Mouse (Mus musculus): ENCODE results near the gene Olfr1427. TPM values are rescaled to one million over a fixed set of nuclear protein-coding genes. Genes with fewer than 3 reads are reported as not detected.
"Not testable (repeated sequence)": the region's sequence is repeated elsewhere in the genome, so short reads cannot be mapped to it uniquely, and the experiment has no call there.

Gene Olfr1427
- not detected for total RNA-seq (2021)
- long read RNA-seq, experiment 1 = 0 reads
- long read RNA-seq, experiment 2 = 0 reads

DNA sequence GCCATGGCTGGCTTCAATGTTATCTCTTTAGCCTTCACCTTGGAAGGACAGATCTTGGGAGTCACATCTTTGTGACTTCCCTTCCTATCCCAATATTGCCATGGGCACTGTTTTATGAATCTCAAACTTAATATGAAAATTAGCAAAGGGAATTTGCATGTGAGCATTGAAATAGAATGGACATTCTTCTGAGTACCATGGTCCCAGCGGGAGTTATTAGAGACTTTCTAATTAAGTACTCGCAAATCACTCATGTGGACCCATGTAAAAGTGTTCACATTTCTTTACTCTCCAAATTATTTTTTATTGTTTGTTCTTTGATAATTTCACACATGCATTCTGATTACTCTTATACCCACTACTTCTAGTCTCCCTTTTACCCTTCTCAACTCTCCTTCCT is at the start of gene Olfr1427:
Olfr1427 (minus strand) TSS at position 101 of the 400 bp plus-strand sequence.
- no peak for DNase-seq
- intact Hi-C loops (cut with DNase I) = no loop called here

DNA sequence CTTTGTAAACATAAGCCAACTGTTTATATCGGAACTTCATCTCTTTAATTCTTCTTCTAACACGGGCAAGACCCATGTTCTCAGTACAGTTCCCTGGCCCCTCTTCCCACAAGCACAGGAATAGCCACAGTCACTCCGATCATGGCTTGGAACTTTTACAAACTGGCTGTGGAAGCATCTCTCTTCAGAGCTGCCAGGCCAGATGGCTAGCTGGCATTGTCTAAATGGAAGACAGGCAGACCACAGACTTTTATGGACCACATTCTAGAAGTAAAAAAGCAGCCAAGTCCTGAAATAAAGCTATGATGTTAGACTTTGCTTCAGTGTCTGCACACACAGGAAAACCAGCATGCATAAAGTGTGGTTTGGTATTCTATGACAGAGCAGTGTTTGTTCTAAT is 42.3 kb upstream of the Olfr1427 start:
- intact Hi-C loops (cut with DNase I) = no loop called here
- no peak for DNase-seq

DNA sequence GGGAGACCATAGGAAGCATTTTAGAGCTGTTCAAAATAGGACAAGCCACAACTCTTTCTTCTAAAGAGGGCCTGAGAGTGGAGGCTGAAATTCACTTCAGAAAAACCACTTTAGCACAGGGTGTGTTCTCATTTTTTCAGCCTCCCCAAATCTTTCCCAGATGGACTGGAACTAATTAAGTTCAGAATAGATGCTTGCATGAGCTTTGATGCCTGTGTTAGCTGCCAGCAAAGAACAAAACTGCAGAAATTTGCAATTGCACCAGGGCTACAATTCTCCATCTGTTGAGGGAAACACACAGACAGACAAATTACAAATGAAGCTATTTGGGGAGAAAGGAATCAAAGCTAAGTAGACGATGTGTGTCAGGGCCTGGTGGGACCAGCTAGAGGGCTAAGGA is 40.2 kb upstream of the Olfr1427 start:
- intact Hi-C loops (cut with DNase I) = no loop called here
- DNase-seq = no peak

DNA sequence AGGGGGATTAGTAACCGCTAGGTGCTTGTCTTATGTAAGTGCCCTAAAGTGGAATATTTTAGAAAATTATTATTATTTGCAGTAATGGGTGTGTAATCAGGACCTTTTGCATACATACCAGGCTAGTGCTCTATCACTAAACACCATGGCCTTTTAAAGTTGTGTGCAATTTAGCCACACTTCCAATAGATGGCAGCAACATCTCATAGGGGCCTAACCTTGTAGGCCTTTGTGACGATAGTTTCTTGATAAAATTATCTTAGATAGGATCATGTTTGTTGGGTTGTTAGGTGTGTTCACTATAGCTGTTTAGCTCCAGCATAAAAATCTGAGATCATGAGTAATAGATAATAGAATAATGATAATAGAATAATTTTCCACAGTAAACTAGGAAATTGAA is 31.2 kb upstream of the Olfr1427 start:
- intact Hi-C loops (cut with DNase I) = loop anchor here (10.0 kb wide), 1 partner anchor 301 kb away; no protein-coding TSS in a partner anchor
- DNase-seq = no peak

DNA sequence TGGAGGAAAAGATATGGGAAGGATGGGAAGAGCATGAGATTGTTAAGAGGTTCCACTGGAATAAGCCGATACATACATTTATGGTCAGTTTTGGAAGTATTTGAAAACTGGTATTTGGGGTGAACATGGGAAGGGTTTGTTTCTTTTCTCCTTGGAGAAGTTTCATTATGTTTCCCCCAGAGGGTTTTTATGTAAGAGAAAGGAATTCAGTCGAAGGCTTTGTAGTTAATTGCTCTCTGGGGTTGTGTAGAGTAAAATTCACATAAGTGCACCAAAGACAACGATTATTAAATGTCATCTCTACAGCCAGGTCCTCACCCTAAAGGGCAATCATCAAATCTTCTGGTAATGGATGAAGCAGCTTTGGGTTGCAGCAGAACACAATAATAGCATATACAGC is 20.0 kb upstream of the Olfr1427 start, which contains the start of gene Olfr76:
Olfr76 (minus strand) TSS at position 101 of the 400 bp plus-strand sequence.
- intact Hi-C loops (cut with DNase I) = no loop called here
- DNase-seq = no peak

DNA sequence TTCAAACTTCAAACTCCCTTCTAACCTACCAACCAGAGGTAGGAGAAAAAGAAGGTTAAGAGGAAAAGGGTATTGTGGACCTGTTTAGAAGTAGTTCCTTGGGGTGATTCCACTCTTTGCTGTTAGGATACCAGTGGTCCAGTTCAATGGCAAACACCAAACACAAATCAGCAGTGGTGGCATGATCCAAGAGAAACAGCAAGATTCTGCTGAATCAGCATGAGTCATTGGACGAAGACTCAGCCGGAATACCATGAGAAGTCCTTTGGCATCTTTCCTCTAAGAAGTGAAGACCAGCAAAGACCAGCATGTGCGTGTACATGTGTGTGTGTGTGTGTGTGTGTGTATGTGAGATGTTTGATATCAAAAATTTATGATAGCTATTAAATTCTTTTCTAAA is 13.3 kb upstream of the Olfr1427 start:
- DNase-seq = no peak
- intact Hi-C loops (cut with DNase I) = no loop called here

DNA sequence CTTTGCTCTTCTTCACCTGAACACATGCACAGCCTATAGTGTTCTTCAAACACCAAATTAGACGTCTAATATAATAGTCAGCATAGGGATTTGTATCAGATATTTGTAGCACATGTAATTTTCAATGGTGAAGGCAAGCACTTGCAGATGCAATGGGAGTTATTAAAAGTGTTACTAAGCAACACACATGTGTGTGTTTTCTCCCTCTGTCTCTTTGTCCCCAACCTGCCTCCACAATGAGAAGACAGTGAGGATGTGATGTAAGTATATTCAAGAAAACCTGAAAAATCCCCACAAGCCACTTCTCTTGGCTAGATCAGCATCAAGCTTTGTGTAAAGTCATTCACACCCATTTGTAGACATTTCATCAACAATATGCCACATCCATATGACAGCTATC is 12.7 kb upstream of the Olfr1427 start, which contains the start of gene Olfr1428:
Olfr1428 (minus strand) TSS at position 101 of the 400 bp plus-strand sequence.
- intact Hi-C loops (cut with DNase I) = no loop called here

DNA sequence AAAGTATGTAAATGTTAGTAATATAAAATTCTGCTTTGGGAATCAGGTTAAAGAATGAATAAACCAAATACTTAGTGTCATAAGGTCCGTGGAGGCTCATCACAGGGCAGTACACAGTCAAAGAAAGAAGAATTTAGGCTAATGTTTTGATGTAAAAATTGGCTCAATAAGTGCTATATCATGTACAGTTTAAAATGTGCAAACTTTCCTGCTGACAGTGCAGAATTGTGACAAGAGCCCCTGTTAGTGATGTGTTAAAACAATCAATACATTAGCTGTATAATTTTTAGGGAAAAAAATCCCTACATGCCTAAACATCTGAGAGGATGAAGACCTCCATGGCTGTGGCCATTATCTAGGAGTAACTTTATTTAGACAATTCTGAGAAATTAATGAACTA is 10.7 kb upstream of the Olfr1427 start:
- intact Hi-C loops (cut with DNase I) = no loop called here

More for the DNA sequence above, 12.7 kb upstream of the Olfr1427 start, which contains the start of gene Olfr1428:
- no peak for DNase-seq

DNA sequence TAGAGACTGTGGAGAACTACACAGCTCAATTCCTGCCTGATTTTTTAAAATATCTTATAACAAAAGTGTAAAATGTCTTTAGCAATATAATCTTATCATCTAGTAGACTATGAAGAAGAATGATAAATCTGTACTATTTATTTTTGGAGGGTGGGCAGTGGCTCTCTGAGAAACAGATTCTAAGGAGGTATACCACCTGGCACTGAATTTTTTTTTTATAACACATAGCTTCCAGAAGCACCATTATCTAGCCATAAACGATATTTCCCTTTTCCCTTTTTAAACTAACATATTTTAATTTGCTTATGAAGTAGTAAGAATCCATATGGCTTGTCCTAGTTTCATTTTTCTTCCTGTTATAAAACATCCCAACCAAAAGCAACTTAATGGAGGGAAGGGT is 1.4 kb upstream of the Olfr1427 start:
- intact Hi-C loops (cut with DNase I) = no loop called here
- DNase-seq = no peak

More for the DNA sequence above, 10.7 kb upstream of the Olfr1427 start:
- DNase-seq = no peak

DNA sequence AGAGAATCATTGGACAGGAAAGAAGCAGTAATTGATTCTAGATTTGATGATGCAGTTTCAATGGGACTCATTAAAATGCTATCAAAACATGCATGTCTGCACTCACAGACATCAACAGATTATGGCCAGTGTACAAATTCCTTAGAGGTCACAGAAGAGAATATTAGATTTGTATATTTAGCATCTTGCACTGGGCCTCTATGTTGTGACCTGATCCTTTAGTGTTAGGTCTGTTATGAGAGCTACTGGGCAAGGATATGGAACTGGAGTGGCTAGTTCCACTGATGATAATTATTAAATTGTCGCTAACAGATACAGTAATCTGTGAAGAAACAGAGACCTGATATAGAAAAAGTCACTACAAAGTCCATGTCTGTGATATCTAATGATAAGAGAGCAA is 11.2 kb downstream of the Olfr1427 start, which contains the start of gene Olfr1426:
Olfr1426 (minus strand) TSS at position 101 of the 400 bp plus-strand sequence.
- no peak for DNase-seq
- intact Hi-C loops (cut with DNase I) = no loop called here

DNA sequence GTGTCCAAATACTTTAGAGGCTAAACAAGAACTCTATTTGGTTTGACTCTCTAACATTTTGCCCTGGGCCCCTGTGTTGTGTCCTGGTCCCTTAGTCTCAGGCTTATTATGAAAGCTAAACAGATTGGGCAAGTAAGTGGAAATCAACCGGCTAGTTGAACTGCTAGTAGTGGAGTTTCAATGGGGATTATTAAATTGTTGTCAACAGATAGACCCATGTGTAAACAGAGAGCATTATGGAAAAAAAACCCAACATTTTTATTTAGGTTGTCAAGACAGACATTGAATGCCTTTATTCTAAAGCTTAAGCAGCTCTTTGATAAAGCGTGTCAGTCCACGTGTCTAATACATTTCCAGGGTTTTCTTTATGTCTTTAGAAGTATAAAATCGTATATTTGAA is 25.5 kb downstream of the Olfr1427 start, which contains the start of gene Olfr1425:
Olfr1425 (minus strand) TSS at position 101 of the 400 bp plus-strand sequence.
- DNase-seq = not testable (repeated sequence)

DNA sequence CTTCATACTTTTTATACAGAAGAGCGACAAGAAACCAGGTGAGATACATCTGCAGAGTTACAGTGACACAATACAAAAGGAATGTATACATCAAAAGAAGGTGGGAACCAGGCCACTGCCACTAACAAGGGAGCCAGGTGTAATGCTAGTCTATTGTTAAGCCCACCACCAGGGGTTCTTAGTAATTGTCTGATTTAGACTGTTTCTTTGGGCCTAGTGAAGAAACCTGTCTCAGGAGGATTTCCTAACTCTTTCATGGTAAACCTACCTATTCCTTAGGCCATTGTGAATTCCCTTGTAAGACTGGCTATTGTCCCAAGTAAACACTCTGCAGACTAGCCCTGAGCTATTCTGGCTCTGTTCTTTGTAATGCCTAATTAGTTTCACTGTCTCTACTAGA is 33.6 kb downstream of the Olfr1427 start:
- intact Hi-C loops (cut with DNase I); DNase-seq: not testable (repeated sequence)

More for the DNA sequence above, 25.5 kb downstream of the Olfr1427 start, which contains the start of gene Olfr1425:
- intact Hi-C loops (cut with DNase I) = not testable (repeated sequence)

DNA sequence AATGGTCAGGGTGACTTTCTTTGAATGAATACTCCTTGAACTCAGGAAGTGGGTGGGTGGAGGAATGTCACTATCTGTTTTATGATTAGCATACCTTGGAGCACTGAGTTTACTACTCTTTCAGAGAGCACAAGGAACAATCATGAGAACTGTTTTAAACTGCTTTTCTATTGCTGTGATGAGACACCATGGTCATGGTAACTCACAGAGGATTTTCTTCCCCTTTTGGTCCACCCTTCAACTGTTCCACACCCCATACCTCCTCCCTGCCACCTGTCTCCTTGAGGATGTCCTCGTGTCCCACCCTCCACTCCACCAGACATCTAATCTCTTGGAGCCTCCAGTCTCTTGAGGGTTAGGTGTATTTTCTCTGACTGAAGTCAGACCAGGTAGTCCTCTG is 35.3 kb downstream of the Olfr1427 start:
- not testable (repeated sequence) for DNase-seq

DNA sequence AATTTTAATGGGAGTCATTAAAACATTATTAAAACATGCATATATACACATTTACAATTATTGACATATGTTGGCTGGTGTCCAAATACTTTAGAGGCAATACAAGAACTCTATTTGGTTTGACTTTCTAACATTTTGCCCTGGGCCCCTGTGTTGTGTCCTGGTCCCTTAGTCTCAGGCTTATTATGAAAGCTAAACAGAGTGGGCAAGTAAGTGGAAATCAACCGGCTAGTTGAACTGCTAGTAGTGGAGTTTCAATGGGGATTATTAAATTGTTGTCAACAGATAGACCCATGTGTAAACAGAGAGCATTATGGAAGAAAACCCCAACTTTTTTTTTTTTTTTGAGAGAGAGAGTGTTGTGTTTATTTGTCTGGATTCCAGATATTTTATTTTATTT is 40.6 kb downstream of the Olfr1427 start, which contains the start of gene Olfr1424:
Olfr1424 (minus strand) TSS at position 101 of the 400 bp plus-strand sequence.
- DNase-seq; intact Hi-C loops (cut with DNase I): not testable (repeated sequence)

More for the DNA sequence above, 35.3 kb downstream of the Olfr1427 start:
- intact Hi-C loops (cut with DNase I) = not testable (repeated sequence)

Other genes with a start within 250 kb of the Olfr1427 start
- not detected for gene Olfr1418, start 242.3 kb downstream of the Olfr1427 start, total RNA-seq (2021)
- not detected for gene Olfr1419, start 228.2 kb downstream of the Olfr1427 start, total RNA-seq (2021)
- not detected for gene Olfr1420, start 216.8 kb downstream of the Olfr1427 start, total RNA-seq (2021)
- gene Patl1, start 190.9 kb downstream of the Olfr1427 start, total RNA-seq (2021) = 10 to 100 TPM; 19.2 to 23.8 TPM
- gene Osbp, start 137.4 kb downstream of the Olfr1427 start, total RNA-seq (2021) = 10 to 100 TPM; 57.0 to 60.8 TPM
- gene Olfr1423, start 62.0 kb downstream of the Olfr1427 start, total RNA-seq (2021) = not detected
- gene Olfr1424, start 40.7 kb downstream of the Olfr1427 start, total RNA-seq (2021) = not detected
- not detected for gene Olfr1425, start 25.6 kb downstream of the Olfr1427 start, total RNA-seq (2021)
- not detected for gene Olfr1426, start 11.3 kb downstream of the Olfr1427 start, total RNA-seq (2021)
- gene Olfr1428, start 12.6 kb upstream of the Olfr1427 start, total RNA-seq (2021) = not detected
- gene Olfr76, start 19.9 kb upstream of the Olfr1427 start, total RNA-seq (2021) = not detected
- not detected for gene Olfr1555-ps1, start 66.8 kb upstream of the Olfr1427 start, total RNA-seq (2021)
- not detected for gene Olfr1431, start 97.3 kb upstream of the Olfr1427 start, total RNA-seq (2021)
- not detected for gene Olfr1432, start 129.3 kb upstream of the Olfr1427 start, total RNA-seq (2021)
- not detected for gene Olfr262, start 138.3 kb upstream of the Olfr1427 start, total RNA-seq (2021)
- gene Olfr235, start 157.7 kb upstream of the Olfr1427 start, total RNA-seq (2021) = not detected
- not detected for gene Olfr1434, start 176.5 kb upstream of the Olfr1427 start, total RNA-seq (2021)
- not detected for gene Olfr1436, start 195.8 kb upstream of the Olfr1427 start, total RNA-seq (2021)
- gene Olfr1437, start 221.8 kb upstream of the Olfr1427 start, total RNA-seq (2021) = not detected
- not detected for gene Olfr1438-ps1, start 232.6 kb upstream of the Olfr1427 start, total RNA-seq (2021)

Data from gastrocnemius, postnatal 36 days (tissue).